In the genomic region with DNA sequence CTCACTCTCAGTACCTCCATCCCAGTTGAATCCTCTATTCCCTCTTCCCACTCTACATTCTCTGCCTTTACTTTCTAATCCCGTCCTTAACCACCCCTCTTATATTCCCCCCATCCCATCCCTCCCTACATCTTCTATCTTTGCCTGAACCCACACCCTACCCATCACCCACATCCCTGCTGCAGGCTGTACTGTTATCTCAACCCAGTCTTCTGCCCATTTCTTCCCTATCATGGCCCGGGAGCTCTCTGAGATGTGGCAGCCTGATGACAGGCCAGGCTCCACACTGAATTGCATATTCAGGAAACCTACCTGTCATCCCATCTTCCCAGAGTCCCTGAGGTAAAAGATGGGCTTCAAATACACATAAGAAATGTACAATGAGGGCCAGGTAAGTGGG, we compare ENCODE assay signal across 19 mouse cellular contexts. TPM values are rescaled to one million over a fixed set of nuclear protein-coding genes. Genes with fewer than 3 reads are reported as not detected.
"Had no signal": no experiment of that assay in that cellular context is flagged by ENCODE, and none has a peak within 500 bp of the region (broad histone marks: within the 10 kb centered on the region; RNA-seq: fewer than 3 reads in every experiment).

No protein-coding gene starts in this region.

- ATAC-seq: midbrain, embryonic 16.5 days had no signal

- H3K27ac ChIP-seq: midbrain, embryonic 10.5 days; midbrain, embryonic 12.5 days; neural tube, embryonic 13.5 days; neural tube, embryonic 15.5 days had no signal

- DNase-seq: lung, embryonic 14.5 days; lung, postnatal 10 days; lung, postnatal 4 days; midbrain, embryonic 14.5 days; retina, postnatal 1 day; right cerebral cortex, adult 18-20 months; right cerebral cortex, postnatal 25 days; right cerebral cortex, postnatal 4 days; spleen, adult 18-20 months; thymus, adult 18-20 months; thymus, postnatal 14 days; thymus, postnatal 36 days had no signal

- H3K9ac ChIP-seq: lung, embryonic 14.5 days; midbrain, embryonic 12.5 days; neural tube, embryonic 13.5 days; neural tube, embryonic 15.5 days had no signal

- H3K4me3 ChIP-seq: midbrain, embryonic 10.5 days; midbrain, embryonic 12.5 days; myocyte; neural tube, embryonic 13.5 days; neural tube, embryonic 15.5 days had no signal

- H3K27me3 ChIP-seq: midbrain, embryonic 12.5 days; neural tube, embryonic 13.5 days; neural tube, embryonic 15.5 days had no signal

- H3K4me2 ChIP-seq: lung, embryonic 14.5 days; midbrain, embryonic 12.5 days; neural tube, embryonic 13.5 days; neural tube, embryonic 15.5 days had no signal

- H3K9me3 ChIP-seq: midbrain, embryonic 10.5 days; midbrain, embryonic 12.5 days; neural tube, embryonic 13.5 days; neural tube, embryonic 15.5 days had no signal

RNA-seq across cellular contexts. Expression of a gene that starts 15.7 kb away (rescaled TPM):
- total RNA-seq: megakaryocyte, adult 5-6 weeks had no signal
